Mouse (Mus musculus): ENCODE data around the gene Chd5. TPM values are rescaled to one million over a fixed set of nuclear protein-coding genes. Genes with fewer than 3 reads are reported as not detected.
A peak's percentile ranks its signal among the peaks of the same experiment; 100 is the strongest.

Gene Chd5
- polyA plus RNA-seq (2012; rRNA removed), result 0.28 and 0.49 TPM in 2 replicates

DNA sequence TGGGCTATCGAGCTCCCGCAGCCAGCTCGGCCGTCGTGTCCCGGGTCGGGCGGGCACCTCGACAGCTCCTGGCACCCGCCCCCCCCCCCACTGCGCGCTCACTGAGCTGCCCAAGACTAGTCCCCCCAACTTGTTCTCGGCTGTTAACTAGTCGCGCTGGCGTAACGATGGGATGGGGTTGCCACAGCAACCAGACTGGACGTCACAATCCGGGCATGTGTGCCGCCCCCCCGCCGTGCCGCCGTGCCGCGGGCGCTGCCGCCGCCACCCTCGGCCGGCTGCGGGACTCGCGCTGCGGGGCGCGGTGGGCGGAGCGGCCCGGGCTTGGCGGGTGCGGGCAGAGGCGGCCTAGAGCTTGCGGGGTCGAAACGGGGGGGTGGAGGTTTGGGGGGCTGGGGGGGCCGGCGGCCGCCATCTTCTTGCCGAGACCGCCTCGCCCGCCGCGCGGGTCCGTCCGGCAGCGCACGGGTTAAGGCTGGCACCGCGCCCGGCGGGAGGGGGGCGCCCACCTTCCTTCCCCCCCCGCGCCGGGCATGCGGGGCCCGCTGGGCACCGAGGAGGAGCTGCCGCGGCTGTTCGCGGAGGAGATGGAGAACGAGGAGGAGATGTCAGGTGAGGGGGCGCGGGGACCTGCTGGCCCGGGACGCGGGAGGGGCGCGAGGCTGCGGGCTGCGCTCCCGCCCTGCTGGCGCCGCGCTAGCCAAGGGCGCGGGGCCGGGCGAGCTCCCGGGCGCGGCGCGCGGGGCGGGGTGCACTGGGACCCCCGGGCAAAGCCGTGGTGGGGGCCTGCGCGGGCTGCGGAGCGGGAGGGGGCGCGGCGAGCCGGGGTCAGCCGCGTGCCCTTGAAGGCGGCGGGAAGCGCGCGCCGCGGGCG is at the start of gene Chd5:
TSS of gene Chd5 (plus strand) at position 233 of the 874 bp plus-strand sequence.
- DNase-seq (ENCODE audit: low read depth), result no peak

DNA sequence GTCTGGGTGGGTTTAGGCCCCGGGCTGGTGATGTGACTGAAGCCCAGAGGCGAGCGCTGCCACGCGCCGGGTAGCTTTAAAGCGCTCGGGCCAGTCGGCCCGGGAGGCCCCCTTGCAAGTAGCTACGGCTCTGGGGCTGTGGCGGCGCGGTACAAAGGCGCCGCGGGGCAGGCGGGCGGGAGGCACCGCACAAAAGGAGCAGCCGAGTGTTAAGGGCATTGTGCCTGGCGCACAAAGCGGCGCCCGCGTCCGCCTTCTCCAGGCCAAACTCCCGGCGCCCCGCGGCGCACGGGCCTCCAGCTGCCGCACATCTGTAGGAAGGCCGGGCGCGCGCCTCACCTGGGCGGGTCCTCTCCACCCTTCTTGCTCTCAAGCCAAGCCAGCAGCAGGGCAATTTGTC is 48.1 kb upstream of the Chd5 start:
- no peak for DNase-seq (ENCODE audit: low read depth)

DNA sequence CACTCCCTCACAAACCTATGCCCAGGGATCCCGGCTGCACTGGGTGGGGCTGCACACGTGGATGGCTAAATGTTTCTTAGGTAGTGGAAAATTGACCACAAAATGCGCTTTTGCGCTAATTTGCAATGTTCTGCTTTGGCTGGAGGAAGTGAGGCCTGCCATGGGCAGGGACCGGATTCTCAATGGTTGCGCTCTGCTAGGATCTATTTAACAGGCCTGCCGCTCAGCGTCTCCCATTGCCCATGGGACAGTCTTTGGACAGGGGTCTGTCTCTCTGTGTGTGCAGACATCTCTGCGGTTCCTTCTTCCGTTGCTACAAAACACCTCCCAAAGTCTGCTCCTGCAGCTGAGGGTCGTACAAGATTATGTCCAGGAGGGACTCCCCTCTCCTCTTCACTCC is 47.5 kb upstream of the Chd5 start:
- no peak for DNase-seq (ENCODE audit: low read depth)

DNA sequence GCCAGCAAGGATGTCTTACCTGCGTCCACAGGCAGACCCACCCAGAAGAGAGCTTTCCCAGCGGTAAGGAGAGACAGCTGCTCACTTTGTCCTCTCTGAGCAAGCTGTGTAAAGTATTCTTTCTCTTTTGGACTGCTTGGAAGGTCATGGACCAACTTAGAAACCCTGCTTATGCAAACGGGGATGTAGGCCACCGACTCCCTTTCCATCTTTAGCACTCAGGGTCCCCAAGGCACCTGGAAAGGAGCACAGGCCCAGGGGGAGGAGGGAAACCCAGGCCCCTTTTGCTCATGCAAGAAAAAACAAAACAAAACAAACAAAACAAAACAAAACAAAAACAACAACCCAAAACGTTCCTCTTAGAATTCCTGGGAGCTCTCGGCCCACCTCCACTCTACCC is 46.9 kb upstream of the Chd5 start, which contains the start of gene Hes3:
TSS of gene Hes3 (minus strand) at position 101 of the 400 bp plus-strand sequence.
- no peak for DNase-seq (ENCODE audit: low read depth)

DNA sequence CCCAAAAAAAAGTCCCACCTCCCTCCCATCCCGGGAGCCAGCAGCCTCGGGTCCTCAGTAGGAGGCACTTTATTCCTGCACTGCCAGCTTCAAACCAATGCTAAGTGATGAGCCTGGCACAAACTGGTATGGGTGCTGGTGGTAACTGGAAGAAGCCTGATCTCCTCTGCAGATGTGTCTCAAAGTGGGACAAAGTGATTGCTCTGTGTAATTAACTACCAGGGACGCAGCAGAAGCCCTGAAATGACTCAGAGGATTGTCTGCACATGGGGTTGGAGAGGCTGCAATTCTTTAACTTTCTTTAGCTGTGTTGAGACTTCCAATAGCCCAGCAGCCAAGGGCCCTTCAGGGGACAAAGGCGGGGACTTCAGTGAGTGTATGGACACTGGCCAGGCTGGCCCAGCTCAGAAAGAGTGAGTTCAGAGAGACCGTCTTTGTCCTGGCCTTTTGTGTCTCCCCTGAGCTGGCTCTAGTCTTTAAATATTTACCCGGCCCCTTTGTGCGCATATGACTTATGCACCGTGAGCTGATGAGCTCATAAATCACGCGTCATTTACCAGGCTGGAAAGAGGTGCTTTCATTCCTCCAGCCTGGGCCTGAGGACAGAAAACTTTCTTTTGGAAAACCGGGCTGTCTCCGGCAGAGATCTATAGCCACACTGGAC is 46.2 kb upstream of the Chd5 start:
- DNase-seq (ENCODE audit: low read depth), result no peak

DNA sequence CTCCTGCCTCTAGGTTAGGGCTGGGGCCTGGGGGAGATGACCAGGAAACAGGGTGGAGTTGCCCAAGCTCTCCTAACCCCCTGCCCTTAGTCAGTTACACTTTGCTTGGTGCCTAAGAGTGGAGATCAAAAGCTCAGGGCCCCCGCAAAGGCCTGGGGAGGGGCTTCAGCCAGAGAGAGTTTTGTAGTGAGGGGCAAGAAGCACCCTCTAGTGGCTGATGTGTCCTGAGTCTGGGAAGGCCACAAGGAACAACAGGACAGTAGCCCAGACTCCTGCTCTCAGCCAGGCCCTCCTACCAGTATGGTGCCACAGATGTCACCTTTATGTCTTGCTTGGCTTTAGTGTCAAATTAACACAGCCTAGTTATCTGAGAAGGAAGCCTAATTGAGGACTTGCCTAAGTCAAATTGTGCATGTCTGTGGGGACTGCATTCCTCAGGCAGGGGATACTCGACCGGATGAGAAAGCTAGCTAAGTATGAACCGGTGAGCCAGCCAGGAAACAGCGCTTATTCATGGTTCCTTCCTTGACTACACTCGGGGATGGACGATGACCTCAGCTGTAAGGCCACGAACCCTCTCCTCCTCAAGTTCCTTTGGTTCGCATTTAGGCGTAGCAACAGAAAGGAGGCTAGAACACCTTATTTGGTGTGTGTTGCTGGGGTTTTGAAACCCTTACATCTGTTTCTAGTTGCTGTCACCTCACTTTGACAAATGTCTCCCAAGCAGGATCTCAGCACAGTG is 44.1 kb upstream of the Chd5 start:
- no peak for DNase-seq (ENCODE audit: low read depth)

DNA sequence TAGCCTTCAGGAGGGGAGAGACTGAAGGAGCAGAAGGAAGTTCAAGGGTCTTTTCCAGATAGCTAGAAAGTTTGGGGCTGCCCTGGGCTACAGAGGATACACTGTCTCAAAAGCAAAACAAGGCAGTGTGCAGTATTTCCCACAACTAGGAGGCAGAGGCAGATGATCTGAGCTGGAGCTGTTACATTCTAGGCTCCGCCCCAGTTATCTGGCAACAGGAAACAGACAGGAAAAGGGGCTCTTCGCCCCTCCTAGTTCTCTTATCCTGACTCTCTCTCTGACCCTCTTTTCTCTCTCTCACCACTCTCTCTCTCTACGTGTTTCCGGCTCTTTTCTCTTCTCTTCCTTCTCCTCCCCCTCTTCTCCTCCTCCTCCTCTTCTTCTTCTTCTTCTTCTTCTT is 42.5 kb upstream of the Chd5 start:
- no peak for DNase-seq (ENCODE audit: low read depth)

DNA sequence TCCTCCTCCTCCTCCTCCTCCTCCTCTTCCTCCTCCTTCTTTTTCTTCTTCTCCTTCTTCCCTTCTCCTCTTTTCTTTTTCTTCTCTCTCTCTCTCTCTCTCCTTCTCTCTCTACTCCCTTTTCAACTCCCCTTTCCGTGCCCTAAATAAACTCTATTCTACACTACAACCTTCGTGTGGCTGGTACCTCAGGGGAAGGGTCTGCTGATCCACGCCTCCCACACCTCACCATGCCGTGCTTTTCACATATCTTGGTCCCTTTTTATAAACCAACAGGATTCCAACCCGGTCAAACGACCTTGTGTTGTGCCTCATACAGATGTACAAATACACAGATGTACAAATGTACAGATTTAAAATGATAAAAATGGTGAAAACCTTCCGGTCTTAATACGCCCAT is 42.1 kb upstream of the Chd5 start:
- DNase-seq (ENCODE audit: low read depth), result no peak

DNA sequence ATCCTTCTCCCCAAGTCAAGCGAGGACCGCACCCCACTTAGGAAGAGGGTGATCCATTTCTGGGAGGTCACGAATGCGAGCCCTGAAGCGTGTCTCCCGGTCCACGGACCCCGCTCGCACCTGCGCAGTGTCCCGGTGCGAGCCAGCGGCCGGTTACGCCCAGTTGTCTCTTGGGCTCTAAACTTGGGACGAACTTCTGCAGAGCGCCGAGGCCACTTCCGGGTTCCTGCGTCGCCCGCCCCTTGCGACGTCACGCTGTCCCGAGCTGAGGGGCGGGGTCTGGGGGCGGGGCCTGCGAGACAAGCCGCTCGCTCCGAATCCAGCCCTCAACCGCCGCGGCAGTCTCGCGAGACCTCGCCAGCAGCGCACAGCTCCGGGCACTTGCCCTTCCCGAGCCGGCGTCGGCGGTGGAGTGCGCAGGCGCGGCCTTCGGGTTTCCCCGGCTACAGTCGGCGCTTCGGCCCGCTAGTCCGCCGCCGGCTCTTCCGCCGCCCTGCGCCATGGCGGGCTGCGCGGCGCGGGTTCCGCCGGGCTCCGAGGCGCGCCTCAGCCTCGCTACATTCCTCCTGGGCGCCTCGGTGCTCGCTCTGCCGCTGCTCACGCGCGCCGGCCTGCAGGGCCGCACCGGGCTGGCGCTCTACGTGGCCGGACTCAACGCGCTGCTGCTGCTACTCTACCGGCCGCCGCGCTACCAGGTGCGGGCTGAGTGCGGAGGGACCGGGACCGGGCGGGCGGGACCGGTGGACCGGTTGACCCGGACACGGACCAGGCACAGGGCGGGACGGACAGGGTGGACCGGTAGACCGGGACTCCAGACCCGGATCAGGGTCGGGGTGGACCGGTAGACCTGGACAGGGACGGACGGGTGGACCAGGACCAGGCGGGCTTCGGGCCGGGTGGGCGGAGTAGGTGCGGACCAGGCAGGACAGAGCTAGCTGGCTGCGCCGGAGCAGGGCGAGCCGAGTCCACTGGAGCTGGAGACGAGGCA is 41.3 kb upstream of the Chd5 start, which contains the start of gene Icmt:
TSS of gene Icmt (plus strand) at position 354 of the 988 bp plus-strand sequence.
- peak; percentile 61 for DNase-seq (ENCODE audit: low read depth)

DNA sequence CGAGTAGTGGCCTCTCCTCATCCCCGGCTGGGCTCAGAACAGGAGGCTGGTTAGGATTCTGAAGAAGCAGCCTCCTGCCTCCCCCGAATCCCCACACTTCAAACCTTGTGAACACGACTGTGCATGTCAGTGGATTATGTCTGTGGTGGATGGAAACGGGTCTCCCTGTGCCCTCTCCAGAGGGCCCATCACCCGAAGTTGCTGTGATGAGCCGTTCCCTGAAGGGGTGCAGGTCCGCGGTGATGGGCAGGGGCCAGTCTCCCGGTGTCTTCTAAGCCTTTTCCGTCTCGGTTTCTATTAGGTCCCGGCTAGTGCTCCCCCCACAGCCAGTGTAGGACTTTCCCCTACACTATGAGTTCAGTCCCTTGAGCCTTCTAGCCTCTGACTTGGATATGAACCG is 39.6 kb upstream of the Chd5 start:
- no peak for DNase-seq (ENCODE audit: low read depth)

DNA sequence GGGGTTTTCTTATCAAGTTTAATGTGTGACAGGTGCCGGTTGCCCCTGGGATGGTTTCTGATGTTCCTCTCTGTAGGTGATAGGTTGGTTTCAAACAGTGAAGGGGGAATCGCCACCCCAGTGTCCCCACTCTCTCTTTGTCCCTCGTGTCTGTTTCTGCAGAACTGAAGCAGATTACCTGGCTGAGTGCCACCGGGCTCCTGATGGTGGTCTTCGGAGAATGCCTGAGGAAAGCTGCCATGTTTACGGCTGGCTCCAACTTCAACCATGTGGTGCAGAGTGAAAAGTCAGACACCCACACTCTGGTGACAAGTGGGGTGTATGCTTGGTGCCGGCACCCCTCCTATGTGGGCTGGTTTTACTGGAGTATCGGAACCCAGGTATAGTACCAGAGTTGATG is 38.1 kb upstream of the Chd5 start:
- no peak for DNase-seq (ENCODE audit: low read depth)

DNA sequence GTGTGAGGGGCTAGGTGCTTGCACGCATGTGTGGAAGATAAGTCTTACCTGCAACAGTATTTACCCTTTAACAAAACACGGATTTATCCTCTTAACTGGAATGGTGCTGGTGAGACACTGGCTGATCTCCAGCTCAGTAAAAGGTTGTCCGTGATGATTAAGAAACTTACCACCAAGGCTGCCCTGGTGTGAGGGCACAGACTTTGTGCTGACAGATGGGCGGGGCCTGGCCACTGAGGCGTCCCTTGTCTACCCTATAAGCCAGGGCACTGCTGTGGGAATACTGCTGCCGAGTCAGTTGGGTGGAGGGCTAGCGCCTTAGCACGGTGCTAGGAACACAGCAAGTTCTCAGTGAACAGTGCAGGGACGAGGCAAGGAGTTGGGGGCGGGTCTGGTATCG is 36.4 kb upstream of the Chd5 start:
- DNase-seq (ENCODE audit: low read depth), result no peak

DNA sequence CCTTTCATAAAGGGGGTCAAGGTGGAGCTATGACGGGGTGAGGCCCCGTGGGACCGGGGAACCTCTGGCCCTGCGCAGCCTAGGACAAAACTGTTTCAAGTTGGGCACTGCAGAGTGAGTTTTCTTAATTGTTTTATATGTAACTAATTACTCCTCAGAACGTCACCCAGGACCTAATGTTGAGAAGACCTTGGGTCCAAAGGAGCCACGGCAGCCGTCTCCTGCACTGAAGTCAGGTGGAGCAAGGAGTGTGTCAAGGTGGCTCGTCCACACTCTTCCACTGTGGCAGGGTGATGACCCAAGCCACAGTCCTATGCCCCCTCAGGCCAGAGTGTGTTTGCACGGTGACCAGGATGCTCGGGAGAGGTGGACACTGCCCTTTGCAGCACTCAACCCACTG is 35.3 kb upstream of the Chd5 start:
- DNase-seq (ENCODE audit: low read depth), result no peak

DNA sequence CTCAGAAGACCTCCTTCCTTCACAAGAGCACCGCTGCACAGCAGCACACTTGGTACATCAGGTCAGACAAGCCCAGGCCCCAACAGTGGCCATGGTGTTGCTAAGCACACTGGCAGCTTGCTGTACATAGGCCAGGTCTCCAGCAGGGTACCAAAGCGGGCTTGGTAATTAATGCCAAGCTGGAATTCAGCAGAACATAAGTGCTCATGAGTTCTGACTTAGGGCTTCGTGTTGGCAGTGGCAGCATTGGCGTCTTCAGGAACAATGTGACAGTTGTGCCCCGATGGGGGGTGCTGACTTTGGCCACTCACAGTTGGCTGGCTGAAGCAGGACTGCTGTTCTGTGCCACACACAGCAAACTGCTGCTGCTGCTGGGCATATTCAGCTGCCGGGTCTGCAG is 33.8 kb upstream of the Chd5 start:
- DNase-seq (ENCODE audit: low read depth), result no peak

DNA sequence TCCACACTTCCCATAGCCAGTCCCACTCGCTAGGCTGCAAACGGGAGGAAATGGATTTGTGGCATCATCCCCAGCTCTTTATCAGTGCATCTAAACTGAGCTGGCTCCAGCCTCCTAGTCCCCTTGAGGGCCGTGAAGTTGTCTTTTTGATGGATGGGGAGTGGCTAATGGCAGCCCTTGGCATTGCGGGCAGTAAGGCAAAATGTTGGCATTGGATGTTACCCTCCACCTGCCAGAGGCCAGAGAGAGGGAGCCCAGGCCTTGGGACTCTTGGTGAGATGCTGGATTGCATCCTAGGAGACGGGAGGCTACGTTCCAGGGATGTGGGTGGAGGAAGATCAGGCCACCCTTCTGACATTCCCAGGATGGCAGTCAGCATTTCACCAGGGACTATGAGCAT is 32.5 kb upstream of the Chd5 start:
- no peak for DNase-seq (ENCODE audit: low read depth)

DNA sequence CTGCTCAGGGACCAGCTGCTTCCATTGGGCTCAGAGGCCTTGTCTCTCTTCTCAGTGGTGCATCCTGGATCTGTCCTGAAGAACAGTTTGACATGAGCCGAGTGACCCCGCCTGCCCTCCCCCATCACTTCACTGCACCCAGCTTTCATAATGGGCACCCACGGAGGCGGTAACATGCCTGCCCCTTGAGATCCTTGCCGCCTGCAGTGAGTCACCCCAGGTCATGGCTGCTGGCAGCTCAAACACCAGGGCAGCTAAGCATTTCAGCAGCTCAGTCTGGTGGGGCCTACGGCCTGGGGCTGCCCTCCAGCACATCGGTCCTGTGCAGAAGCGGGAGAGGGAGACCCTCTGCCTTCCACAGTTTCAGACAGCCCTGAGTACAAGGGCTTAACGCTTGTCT is 30.9 kb upstream of the Chd5 start:
- no peak for DNase-seq (ENCODE audit: low read depth)

DNA sequence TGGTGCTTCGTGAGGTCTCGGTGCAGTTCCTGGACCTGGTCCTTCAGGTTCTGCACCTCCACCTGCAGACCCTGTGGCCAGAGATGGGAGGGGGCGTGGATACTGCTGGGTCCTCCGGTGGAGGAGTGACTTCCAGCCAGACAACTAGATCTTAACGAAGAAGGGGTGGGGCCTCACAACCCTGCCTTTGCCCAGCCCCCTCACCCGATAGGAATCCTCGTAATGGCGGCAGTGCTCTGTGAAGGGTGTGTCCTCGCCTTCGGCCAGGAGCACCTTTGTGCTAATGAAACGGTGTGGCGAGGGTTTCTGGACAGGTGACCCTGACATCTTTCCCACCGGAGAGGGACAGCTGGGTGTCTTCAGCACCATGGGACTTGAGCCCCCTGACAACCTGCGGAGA is 26.3 kb upstream of the Chd5 start:
- DNase-seq (ENCODE audit: low read depth), result no peak

DNA sequence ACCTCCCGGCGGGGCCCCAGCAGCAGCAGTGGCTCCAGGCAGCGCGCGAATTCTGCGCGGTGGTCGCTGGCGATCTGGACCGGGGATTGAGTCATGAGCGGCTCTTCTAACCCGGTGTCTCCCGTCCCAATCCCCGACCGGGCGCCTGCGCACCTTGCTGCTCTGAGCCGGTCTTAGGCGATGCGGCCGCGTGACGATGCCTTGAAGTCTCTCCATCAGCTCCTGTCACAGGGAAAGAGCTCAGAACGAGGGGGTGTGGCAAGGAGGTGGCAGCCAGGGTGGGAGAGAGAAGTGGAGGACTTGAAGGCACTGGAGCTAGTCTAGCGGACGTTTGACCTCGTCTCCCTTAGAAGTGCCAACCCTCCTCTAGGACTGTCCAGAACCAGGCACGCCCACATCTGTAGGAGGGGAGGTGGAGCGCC is 25.2 kb upstream of the Chd5 start:
- no peak for DNase-seq (ENCODE audit: low read depth)

DNA sequence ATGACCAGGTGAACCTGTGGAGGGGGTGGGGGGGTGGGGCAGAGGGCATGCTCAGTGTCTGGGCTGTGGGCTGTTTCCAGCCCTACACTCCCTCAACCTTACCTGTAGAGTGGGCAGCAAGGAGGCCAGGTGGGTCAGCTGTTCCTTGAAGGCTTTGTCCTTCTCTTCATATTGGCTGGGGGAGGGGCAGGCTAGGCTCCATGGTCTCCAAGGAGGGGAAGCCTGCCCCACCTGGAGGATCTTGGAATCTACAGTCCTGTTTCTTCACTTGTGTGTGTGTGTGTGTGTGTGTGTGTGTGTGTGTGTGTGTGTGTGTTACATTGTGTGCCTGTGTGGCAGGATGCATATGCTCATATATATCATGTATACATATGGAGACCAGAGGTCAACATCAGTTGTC is 24.5 kb upstream of the Chd5 start:
- DNase-seq (ENCODE audit: low read depth), result no peak

DNA sequence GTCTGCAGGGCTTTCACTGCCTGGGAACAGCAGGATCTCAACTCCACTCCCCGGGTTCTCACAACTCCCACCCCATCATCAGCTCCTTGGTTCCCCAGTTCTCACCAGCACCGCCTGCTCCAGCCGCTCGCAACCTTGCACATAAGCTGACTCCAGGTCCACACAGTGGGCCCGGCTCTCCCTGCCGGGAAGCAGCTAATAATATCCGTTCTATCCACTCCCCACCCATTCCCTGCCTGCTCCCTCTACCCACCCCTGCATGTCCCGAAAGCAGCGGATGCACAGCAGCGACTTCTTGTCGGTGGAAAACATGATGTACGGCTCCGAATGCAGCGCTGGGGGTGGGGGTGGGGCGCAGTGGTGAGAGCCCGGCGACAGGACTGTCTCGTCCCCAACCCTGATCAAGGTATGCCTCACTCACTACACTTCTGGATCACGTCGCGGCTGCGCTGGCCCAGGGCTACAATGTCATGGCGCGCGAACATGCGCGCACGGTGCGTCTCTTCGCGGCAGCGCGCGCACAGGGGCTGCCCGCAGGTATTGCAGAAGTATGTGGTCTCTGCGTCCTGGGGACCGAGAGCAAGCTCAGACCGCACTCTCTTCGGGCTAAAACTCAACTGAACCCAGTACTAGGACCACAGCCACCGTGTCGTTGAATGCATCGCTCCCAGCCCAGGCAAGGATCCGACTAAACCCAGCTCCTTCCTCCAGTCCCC is 22.8 kb upstream of the Chd5 start:
- DNase-seq (ENCODE audit: low read depth), result no peak

DNA sequence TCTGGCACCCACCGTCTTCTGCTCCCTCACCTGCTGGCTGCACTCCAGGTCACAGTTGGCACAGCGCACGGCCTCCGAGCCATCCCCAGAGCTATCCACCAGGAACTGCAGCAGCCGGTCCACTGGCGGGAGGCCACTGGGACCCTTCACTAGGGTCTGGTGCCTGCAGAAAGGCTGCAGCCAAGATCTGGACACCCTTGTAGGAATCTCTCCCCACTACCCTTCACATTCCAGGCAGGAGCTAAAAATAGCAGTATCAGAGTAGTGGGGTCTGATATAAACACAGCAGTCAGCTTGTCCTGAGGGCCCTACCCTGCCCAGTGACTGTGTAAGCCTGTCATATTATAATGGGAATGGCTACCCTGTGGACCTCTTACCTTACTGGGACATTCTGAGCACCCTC is 20.8 kb upstream of the Chd5 start:
- no peak for DNase-seq (ENCODE audit: low read depth)
